Mouse (Mus musculus) kidney, embryonic 14.5 days (tissue): ENCODE results near the gene Tomm40. TPM values are rescaled to one million over a fixed set of nuclear protein-coding genes. Genes with fewer than 3 reads are reported as not detected.
A peak's percentile ranks its signal among the peaks of the same experiment; 100 is the strongest.

ENCODE experiments used
- ATAC-seq: fragments of 200-750 bp; cut with Nextera tagmentation; 2 replicates; pipeline ENCODE4 v1.8.0; 2017; ENCODE audit warnings: moderate number of reproducible peaks, mild to moderate bottlenecking, moderate TSS enrichment, moderate library complexity; ENCODE audit not compliant: low FRiP score, low TSS enrichment
- H3K27ac ChIP-seq: fragments of 300-500 bp; sonication (generic); 2 replicates; pipeline ENCODE4 v1.5.1; 2014; ENCODE audit warnings: low read depth, mild to moderate bottlenecking, low read length, moderate library complexity, mixed read lengths
- H3K27me3 ChIP-seq: fragments of 300-500 bp; sonication (generic); 2 replicates; pipeline ENCODE4 v1.6.1; 2014; ENCODE audit warnings: mild to moderate bottlenecking, low read length; ENCODE audit not compliant: control insufficient read depth, insufficient read depth
- H3K36me3 ChIP-seq: fragments of 300-500 bp; sonication (generic); 2 replicates; pipeline ENCODE4 v1.6.1; 2014; ENCODE audit warnings: low read length, mixed read lengths; ENCODE audit not compliant: control insufficient read depth, insufficient read depth
- H3K4me1 ChIP-seq: fragments of 300-500 bp; sonication (generic); 2 replicates; pipeline ENCODE4 v1.6.1; 2014; ENCODE audit warnings: low read length, mixed read lengths; ENCODE audit not compliant: control insufficient read depth, insufficient read depth
- H3K4me2 ChIP-seq: fragments of 300-500 bp; sonication (generic); replicated peaks from 2 replicates; pipeline ENCODE4 v1.6.1; 2014; ENCODE audit warnings: low read depth, mild to moderate bottlenecking, low read length
- H3K4me3 ChIP-seq: fragments of 300-500 bp; sonication (generic); 2 replicates; pipeline ENCODE4 v1.5.1; 2014; ENCODE audit warnings: mild to moderate bottlenecking, low read length
- H3K9ac ChIP-seq: fragments of 300-500 bp; sonication (generic); 2 replicates; pipeline ENCODE4 v1.6.1; 2014; ENCODE audit warnings: low read depth, mild to moderate bottlenecking, low read length, moderate library complexity
- H3K9me3 ChIP-seq: fragments of 300-500 bp; sonication (generic); 2 replicates; pipeline ENCODE4 v1.6.1; 2016; ENCODE audit warnings: low read length; ENCODE audit not compliant: control insufficient read depth
- WGBS: fragments of 180-500 bp; shearing (Covaris S2); extraction: QIAGEN DNeasy Blood & Tissue Kit; methylation state at CpG from one replicate; pipeline ENCODE4 v1.1.7; 2014; 5-methylcytosine and 5-hydroxymethylcytosine counted together
- polyA plus RNA-seq: library from polyadenylated mRNA; unstranded; fragments of >200 nt; fragmentation: Nextera tagmentation; extraction: Ambion mirVana; gene quantifications from 2 replicates; pipeline ENCODE4 v1.2.1, GENCODE M21; 2014

Gene Tomm40
- polyA plus RNA-seq, 1 experiment from 2014 or later: 177 TPM

DNA sequence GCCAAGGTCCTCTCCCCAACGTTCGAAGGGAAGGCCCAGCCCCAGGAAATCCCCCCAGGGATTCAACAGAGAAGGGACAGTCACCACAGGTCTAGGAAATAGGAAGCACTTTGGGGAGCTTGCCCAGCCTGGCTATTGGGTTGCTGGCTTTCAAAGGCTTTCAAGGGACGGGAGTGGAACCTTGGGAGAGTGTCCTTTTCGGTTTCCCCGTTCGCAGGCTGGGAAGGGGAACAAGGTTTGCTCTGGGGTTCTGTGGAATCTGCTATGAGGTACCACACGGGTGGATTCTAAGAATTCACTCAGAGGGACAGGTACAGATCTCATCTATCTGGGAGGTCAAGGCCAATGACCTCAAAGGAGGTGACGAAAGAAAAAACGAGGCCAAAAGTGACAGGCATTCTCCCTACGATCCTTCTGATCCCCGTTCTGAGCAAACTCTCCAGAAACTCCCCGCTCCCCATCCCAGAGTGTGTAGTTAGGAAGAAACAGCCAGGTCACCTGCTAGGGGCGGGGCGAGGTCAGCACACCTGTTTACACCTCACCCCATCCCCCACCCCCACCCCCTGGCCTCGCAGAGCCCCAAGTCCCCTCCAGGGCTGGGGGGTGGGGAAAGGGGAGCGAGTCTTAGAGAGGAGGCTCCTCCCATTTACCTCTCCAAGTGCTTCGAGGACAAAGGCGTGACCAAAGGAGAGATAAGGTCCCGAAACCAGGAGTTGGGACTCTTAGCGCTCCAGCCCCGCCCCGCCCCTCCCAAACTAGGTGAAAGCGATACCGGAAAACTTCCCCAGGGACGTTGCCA is 32.4 kb upstream of the Tomm40 start:
- no peak for ATAC-seq
- no peaks in the 10 kb centered on the region for H3K9me3 ChIP-seq
- H3K9ac ChIP-seq: peak overlapping the region; percentile 93; the same call in 1 of the 2 replicates
- peaks cover 51% of the 10 kb centered on the region for H3K4me1 ChIP-seq
- H3K27me3 ChIP-seq: no peaks in the 10 kb centered on the region
- H3K27ac ChIP-seq: peak overlapping the region; percentile 92
- H3K4me3 ChIP-seq: peak overlapping the region; percentile 90
- WGBS: 3% methylated on average over 25 of the region's 25 CpGs
- H3K36me3 ChIP-seq: peaks cover 14% of the 10 kb centered on the region
- peak overlapping the region; percentile 67 for H3K4me2 ChIP-seq

DNA sequence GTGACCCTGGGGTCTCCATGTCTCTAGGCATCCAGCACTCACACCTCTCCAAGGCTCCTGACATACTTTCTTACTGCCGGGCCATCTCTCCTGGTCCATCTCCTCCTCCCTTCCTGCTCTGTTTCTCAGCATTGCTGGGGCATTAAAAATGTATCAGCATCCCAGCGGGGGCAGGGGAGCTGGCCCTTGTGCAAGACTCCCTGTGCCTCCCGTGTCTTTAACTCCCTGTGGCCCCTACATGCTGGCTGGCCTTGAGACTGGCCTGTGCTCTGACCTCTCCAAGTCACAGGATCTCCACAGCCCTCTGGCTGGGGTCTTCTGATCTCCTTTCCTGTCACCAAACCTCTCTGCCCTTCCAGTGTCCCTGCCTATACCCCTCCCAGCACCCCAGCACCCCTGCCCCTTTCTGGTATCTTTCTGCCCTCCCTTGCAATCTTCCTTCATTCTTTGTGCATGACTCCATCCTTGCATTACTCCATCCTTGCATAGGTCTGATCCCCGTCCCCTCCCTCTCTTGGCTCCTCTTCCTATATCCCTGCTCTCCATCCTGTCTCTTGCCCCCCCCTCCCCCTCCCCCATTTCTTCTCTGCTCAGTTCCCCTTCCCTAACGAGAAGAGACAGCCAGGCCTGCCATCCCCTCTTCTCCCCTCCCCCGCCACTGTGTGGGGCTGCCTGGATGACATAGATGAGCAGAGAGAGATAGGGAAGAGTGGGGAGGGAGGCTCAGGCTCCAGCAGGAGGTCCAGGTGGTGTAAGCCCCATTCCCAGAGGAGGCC is 31.4 kb upstream of the Tomm40 start:
- no peak for ATAC-seq
- Histone ChIP-seq H3K4me1 (peaks cover 61% of the 10 kb centered on the region), H3K9ac (0 out of 2 replicates have a peak overlapping the region, but pooled peaks have one; percentile 28)

GRCm38 (mm10) chr7:19745971-19746370 is 30.7 kb upstream of the Tomm40 start:
- H3K9ac ChIP-seq: no peak overlapping the region
- H3K9me3 ChIP-seq: no peaks in the 10 kb centered on the region
- WGBS: 54% methylated on average over 9 of the region's 10 CpGs
- no peak for ATAC-seq
- H3K36me3 ChIP-seq: peaks cover 14% of the 10 kb centered on the region
- H3K27ac ChIP-seq: peak overlapping the region; percentile 69; the same call in 1 of the 2 replicates
- peaks cover 68% of the 10 kb centered on the region for H3K4me1 ChIP-seq
- no peak overlapping the region for H3K4me2 ChIP-seq
- H3K27me3 ChIP-seq: no peaks in the 10 kb centered on the region
- H3K4me3 ChIP-seq: no peak overlapping the region

More for the DNA sequence above, 31.4 kb upstream of the Tomm40 start:
- H3K27ac ChIP-seq: peak overlapping the region; percentile 78; the same call in 1 of the 2 replicates
- 18% methylated on average over 6 of the region's 6 CpGs for WGBS
- no peaks in the 10 kb centered on the region for H3K27me3 ChIP-seq
- no peaks in the 10 kb centered on the region for H3K9me3 ChIP-seq
- peak overlapping the region; percentile 90 for H3K4me3 ChIP-seq
- H3K4me2 ChIP-seq: peak overlapping the region; percentile 67
- peaks cover 14% of the 10 kb centered on the region for H3K36me3 ChIP-seq

- no peak for ATAC-seq
- H3K27me3 ChIP-seq: no peaks in the 10 kb centered on the region
- peaks cover 20% of the 10 kb centered on the region for H3K36me3 ChIP-seq
- peak overlapping the region; percentile 69; the same call in 1 of the 2 replicates for H3K27ac ChIP-seq
- H3K9me3 ChIP-seq: 0 out of 2 replicates have a peak, but pooled peaks cover 3% of the 10 kb centered on the region
- no peak overlapping the region for H3K4me3 ChIP-seq
- 38% methylated on average over 14 of the region's 14 CpGs for WGBS
- peaks cover 67% of the 10 kb centered on the region for H3K4me1 ChIP-seq
- peak overlapping the region; percentile 6 for H3K4me2 ChIP-seq
- H3K9ac ChIP-seq: peak overlapping the region; percentile 25; the same call in 1 of the 2 replicates
Observed at GRCm38 (mm10) chr7:19744590-19745385, 29.6 kb upstream of the Tomm40 start.

GRCm38 (mm10) chr7:19743791-19744190 is 28.6 kb upstream of the Tomm40 start:
- no peak overlapping the region for H3K9ac ChIP-seq
- WGBS: 84% methylated on average over 6 of the region's 6 CpGs
- no peak overlapping the region for H3K27ac ChIP-seq
- H3K4me3 ChIP-seq: no peak overlapping the region
- H3K36me3 ChIP-seq: peaks cover 25% of the 10 kb centered on the region
- ATAC-seq: no peak
- no peaks in the 10 kb centered on the region for H3K27me3 ChIP-seq
- 0 out of 2 replicates have a peak, but pooled peaks cover 3% of the 10 kb centered on the region for H3K9me3 ChIP-seq
- peaks cover 67% of the 10 kb centered on the region for H3K4me1 ChIP-seq
- no peak overlapping the region for H3K4me2 ChIP-seq

DNA sequence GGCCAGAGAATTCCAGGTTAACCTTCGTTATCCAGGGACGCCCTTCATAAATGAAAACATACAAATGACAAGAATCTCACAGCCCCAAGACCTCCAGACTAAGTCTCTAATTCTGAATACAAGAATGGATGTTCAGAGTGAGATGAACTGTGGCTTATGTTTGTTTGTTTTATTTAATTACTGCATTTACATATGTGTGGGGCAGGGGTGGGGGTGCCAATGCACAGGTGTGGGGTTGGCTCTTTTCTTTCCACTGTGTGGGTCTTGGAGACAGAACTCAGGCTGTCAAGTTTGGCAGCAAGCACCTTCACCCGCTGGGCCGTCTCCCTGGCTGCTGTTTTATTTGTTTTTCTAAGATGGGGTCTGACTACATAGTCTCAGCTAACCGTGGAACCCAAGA is 27.2 kb upstream of the Tomm40 start:
- H3K4me1 ChIP-seq: peaks cover 61% of the 10 kb centered on the region
- ATAC-seq: no peak
- 30% methylated on average over 5 of the region's 5 CpGs for WGBS
- H3K27me3 ChIP-seq: no peaks in the 10 kb centered on the region
- peaks cover 35% of the 10 kb centered on the region for H3K36me3 ChIP-seq
- no peak overlapping the region for H3K9ac ChIP-seq
- 0 out of 2 replicates have a peak, but pooled peaks cover 3% of the 10 kb centered on the region for H3K9me3 ChIP-seq
- no peak overlapping the region for H3K4me2 ChIP-seq
- no peak overlapping the region for H3K4me3 ChIP-seq
- peak overlapping the region; percentile 62; the same call in 1 of the 2 replicates for H3K27ac ChIP-seq

DNA sequence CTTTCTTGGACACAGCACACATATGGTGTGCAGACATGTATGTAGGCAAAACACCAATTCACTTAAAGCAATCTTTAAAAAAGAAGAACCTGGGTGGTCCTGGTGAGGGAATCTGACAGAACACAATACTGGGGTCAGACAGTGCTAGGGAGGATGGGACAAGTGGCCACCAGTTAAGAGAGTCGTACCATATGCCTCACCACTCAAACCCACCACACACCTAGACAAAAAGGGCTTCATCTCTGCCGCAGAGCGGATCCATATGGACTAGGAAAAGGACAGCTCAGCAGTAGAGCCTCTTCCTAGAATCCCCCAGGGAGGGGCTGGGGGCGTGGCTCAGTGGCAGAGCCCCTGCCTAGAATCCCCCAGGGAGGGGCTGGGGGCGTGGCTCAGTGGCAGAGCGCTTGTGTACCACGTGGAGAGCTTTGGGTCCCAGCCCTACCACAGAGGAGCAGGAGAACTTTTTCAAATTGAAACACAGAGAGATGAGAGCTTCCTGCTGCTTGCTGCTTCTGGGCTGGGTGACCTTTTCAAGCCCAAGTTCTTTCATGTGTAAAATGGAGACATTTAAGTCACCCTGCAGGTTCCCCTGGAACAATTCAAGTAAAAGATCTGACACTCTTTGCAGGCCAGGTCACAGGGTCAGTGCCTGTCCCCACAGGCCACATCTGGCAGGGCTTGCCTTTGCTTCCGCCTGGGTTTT is 26.2 kb upstream of the Tomm40 start:
- Histone ChIP-seq H3K9ac (no peak overlapping the region), H3K27ac (peak overlapping the region; percentile 62; the same call in 1 of the 2 replicates), H3K27me3 (no peaks in the 10 kb centered on the region), H3K36me3 (peaks cover 45% of the 10 kb centered on the region), H3K4me2 (no peak overlapping the region), H3K4me1 (peaks cover 51% of the 10 kb centered on the region), H3K4me3 (no peak overlapping the region), H3K9me3 (0 out of 2 replicates have a peak, but pooled peaks cover 3% of the 10 kb centered on the region)
- WGBS: 11% methylated on average over 8 of the region's 8 CpGs
- peak; percentile 69 for ATAC-seq

DNA sequence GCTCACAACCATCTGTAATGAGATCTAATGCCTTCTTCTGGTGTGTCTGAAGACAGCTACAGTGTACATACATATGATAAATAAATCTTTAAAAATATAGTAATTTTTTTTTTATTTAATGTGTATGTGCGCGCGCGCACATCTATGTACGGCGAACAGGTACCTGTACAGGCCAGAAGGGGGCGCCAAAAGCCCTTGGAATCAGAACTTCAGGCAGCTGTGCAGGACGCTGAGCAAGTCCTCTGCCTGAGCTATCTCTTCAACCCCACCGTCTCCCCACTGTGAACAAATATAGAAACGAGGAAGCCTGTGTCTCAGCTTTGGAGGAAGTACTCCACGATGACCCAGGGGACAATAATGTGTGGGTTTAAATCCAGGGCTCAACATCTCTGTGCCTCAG is 25.0 kb upstream of the Tomm40 start:
- Histone ChIP-seq H3K9me3 (0 out of 2 replicates have a peak, but pooled peaks cover 3% of the 10 kb centered on the region), H3K27me3 (no peaks in the 10 kb centered on the region), H3K36me3 (peaks cover 53% of the 10 kb centered on the region), H3K9ac (no peak overlapping the region), H3K4me2 (no peak overlapping the region), H3K27ac (no peak overlapping the region), H3K4me3 (no peak overlapping the region), H3K4me1 (peaks cover 40% of the 10 kb centered on the region)
- no peak for ATAC-seq
- WGBS: 89% methylated on average over 11 of the region's 11 CpGs
